Mouse (Mus musculus) C2C12 (cell line): ENCODE results near the gene Lsr. TPM values are rescaled to one million over a fixed set of nuclear protein-coding genes. Genes with fewer than 3 reads are reported as not detected.

Experiments used
- H3K27me3 ChIP-seq: one replicate; pipeline ENCODE4 v1.6.1; 2011; ENCODE audit not compliant: control insufficient read depth, insufficient read depth, insufficient read length
- H3K36me3 ChIP-seq: one replicate; pipeline ENCODE4 v1.6.1; 2011; ENCODE audit not compliant: control insufficient read depth, insufficient read depth
- H3K4me3 ChIP-seq: one replicate; pipeline ENCODE4 v1.5.1; 2011; ENCODE audit warnings: mild to moderate bottlenecking, control low read depth; ENCODE audit not compliant: poor library complexity, insufficient read depth, severe bottlenecking
- H3K79me2 ChIP-seq: one replicate; pipeline ENCODE4 v1.6.1; 2011; ENCODE audit not compliant: control insufficient read depth, insufficient read depth
- H3K79me3 ChIP-seq: one replicate; pipeline ENCODE4 v1.6.1; 2011; ENCODE audit warnings: low read depth, control low read depth
- H3ac ChIP-seq: one replicate; pipeline ENCODE3; 2011; ENCODE audit warnings: low read depth; ENCODE audit not compliant: control insufficient read depth, insufficient read length
- CEBPB ChIP-seq: IDR thresholded peaks from one replicate; pipeline ENCODE4 v1.6.1; 2011; ENCODE audit warnings: low read depth, mild to moderate bottlenecking, control low read depth, moderate library complexity
- CTCF ChIP-seq: IDR thresholded peaks from one replicate; pipeline ENCODE4 v1.5.1; 2011; ENCODE audit not compliant: control insufficient read depth, insufficient read depth, insufficient read length
- FOSL1 ChIP-seq: IDR thresholded peaks from one replicate; pipeline ENCODE4 v1.8.0; 2011; ENCODE audit warnings: mild to moderate bottlenecking, low read length; ENCODE audit not compliant: poor library complexity, insufficient read depth, severe bottlenecking
- MAX ChIP-seq: IDR thresholded peaks from one replicate; pipeline ENCODE4 v1.6.1; 2011; ENCODE audit warnings: mild to moderate bottlenecking, control low read depth
- MYOD1 ChIP-seq: IDR thresholded peaks from one replicate; pipeline ENCODE4 v1.6.1; 2011; ENCODE audit warnings: low read depth; ENCODE audit not compliant: control insufficient read depth, insufficient read length
- MYOG ChIP-seq: IDR thresholded peaks from one replicate; pipeline ENCODE4 v1.6.1; 2011; ENCODE audit not compliant: control insufficient read depth, insufficient read length; ENCODE audit errors: extremely low read depth
- USF1 ChIP-seq: IDR thresholded peaks from one replicate; pipeline ENCODE4 v1.6.1; 2011; ENCODE audit warnings: low read depth, mild to moderate bottlenecking, control low read depth, moderate library complexity
- long read RNA-seq, 2 experiments: library from polyadenylated mRNA; unstranded; transcript quantifications; one replicate each; pipeline ENCODE4 v2.0.0; 2019 to 2020
- polyA plus RNA-seq: library from polyadenylated mRNA; unstranded; fragments of >200 nt; fragmentation: generic; extraction: Trizol; gene quantifications from one replicate; pipeline ENCODE4 v1.2.1, GENCODE M21; 2012; ENCODE audit warnings: missing spikeins

Gene Lsr
- polyA plus RNA-seq: 0.04 TPM
- long read RNA-seq, experiment 1, partial matches to known transcripts: 0 of 1 reads
- long read RNA-seq, experiment 1, other reads (novel, unspliced or antisense): 1 of 1 reads
- long read RNA-seq, experiment 2, partial matches to known transcripts: 1 of 2 reads
- long read RNA-seq, experiment 2, other reads (novel, unspliced or antisense): 1 of 2 reads

- no peaks in the 10 kb centered on the region for H3K36me3 ChIP-seq
- H3K79me2 ChIP-seq: no peaks in the 10 kb centered on the region
- H3K27me3 ChIP-seq: peaks cover 23% of the 10 kb centered on the region
- TF ChIP-seq MYOD1 (no peak), CTCF (no peak), USF1 (no peak), MYOG (no peak), CEBPB (no peak), MAX (no peak), FOSL1 (no peak)
- H3ac ChIP-seq: no peak within 1 kb of the TSS
- H3K4me3 ChIP-seq: no peak within 1 kb of the TSS
- no peaks in the 10 kb centered on the region for H3K79me3 ChIP-seq
Measured at GRCm38 (mm10) chr7:30973251-30973500, at the start of gene Lsr. Lsr (minus strand) TSS chr7:30973464.

GRCm38 (mm10) chr7:31017104-31017901, 44.0 kb upstream of the Lsr start:
- Histone ChIP-seq H3K4me3 (no peak overlapping the region), H3K27me3 (no peaks in the 10 kb centered on the region), H3K79me2 (no peaks in the 10 kb centered on the region), H3ac (no peak overlapping the region), H3K79me3 (no peaks in the 10 kb centered on the region), H3K36me3 (no peaks in the 10 kb centered on the region)
- peak; percentile 80 for TF ChIP-seq MYOD1
- TF ChIP-seq CTCF: no peak

- Histone ChIP-seq H3K36me3 (no peaks in the 10 kb centered on the region), H3K79me3 (no peaks in the 10 kb centered on the region), H3K27me3 (no peaks in the 10 kb centered on the region), H3ac (no peak overlapping the region), H3K4me3 (no peak overlapping the region), H3K79me2 (no peaks in the 10 kb centered on the region)
- TF ChIP-seq MAX (no peak), MYOG (no peak), CTCF (no peak), CEBPB (no peak), USF1 (no peak), FOSL1 (no peak), MYOD1 (no peak)
Measured at GRCm38 (mm10) chr7:31012971-31013370, 39.7 kb upstream of the Lsr start.

GRCm38 (mm10) chr7:31008889-31009288, 35.6 kb upstream of the Lsr start:
- H3K4me3 ChIP-seq: no peak overlapping the region
- H3K79me2 ChIP-seq: no peaks in the 10 kb centered on the region
- no peaks in the 10 kb centered on the region for H3K36me3 ChIP-seq
- H3K79me3 ChIP-seq: no peaks in the 10 kb centered on the region
- H3ac ChIP-seq: no peak overlapping the region
- no peaks in the 10 kb centered on the region for H3K27me3 ChIP-seq
- TF ChIP-seq MYOG: no peak
- no peak for TF ChIP-seq MYOD1
- TF ChIP-seq MAX: no peak
- no peak for TF ChIP-seq CEBPB
- no peak for TF ChIP-seq USF1
- no peak for TF ChIP-seq FOSL1
- no peak for TF ChIP-seq CTCF

GRCm38 (mm10) chr7:31008175-31008574, 34.9 kb upstream of the Lsr start:
- H3K27me3 ChIP-seq: no peaks in the 10 kb centered on the region
- TF ChIP-seq CTCF: no peak
- TF ChIP-seq CEBPB: no peak
- no peak for TF ChIP-seq MAX
- TF ChIP-seq USF1: no peak
- TF ChIP-seq FOSL1: no peak
- no peak for TF ChIP-seq MYOD1
- TF ChIP-seq MYOG: no peak

GRCm38 (mm10) chr7:31007775-31008174, 34.5 kb upstream of the Lsr start:
- TF ChIP-seq CEBPB: no peak
- no peak for TF ChIP-seq CTCF
- no peak for TF ChIP-seq MYOG
- TF ChIP-seq USF1: no peak
- TF ChIP-seq MAX: no peak
- no peak for TF ChIP-seq FOSL1
- TF ChIP-seq MYOD1: no peak
- Histone ChIP-seq H3ac (no peak overlapping the region), H3K27me3 (no peaks in the 10 kb centered on the region), H3K79me3 (no peaks in the 10 kb centered on the region), H3K36me3 (no peaks in the 10 kb centered on the region), H3K79me2 (no peaks in the 10 kb centered on the region), H3K4me3 (no peak overlapping the region)

More at GRCm38 (mm10) chr7:31008175-31008574, 34.9 kb upstream of the Lsr start:
- Histone ChIP-seq H3K79me2 (no peaks in the 10 kb centered on the region), H3K36me3 (no peaks in the 10 kb centered on the region), H3K4me3 (no peak overlapping the region), H3K79me3 (no peaks in the 10 kb centered on the region), H3ac (no peak overlapping the region)
